Mouse (Mus musculus) midbrain, embryonic 15.5 days (tissue): ENCODE results near the gene Mettl14. TPM values are rescaled to one million over a fixed set of nuclear protein-coding genes. Genes with fewer than 3 reads are reported as not detected.
A peak's percentile ranks its signal among the peaks of the same experiment; 100 is the strongest.

ENCODE experiments used
- ATAC-seq: fragments of 200-750 bp; cut with Nextera tagmentation; replicated peaks from 2 replicates; pipeline ENCODE4 v1.8.0; 2017; ENCODE audit warnings: moderate TSS enrichment
- H3K27ac ChIP-seq: fragments of 300-500 bp; sonication (generic); 2 replicates; pipeline ENCODE4 v1.5.1; 2015; ENCODE audit warnings: mild to moderate bottlenecking, inconsistent platforms
- H3K27me3 ChIP-seq: fragments of 300-500 bp; sonication (generic); replicated peaks from 2 replicates; pipeline ENCODE4 v1.6.1; 2015; ENCODE audit warnings: inconsistent platforms
- H3K36me3 ChIP-seq: fragments of 300-500 bp; sonication (generic); replicated peaks from 2 replicates; pipeline ENCODE4 v1.6.1; 2015; ENCODE audit warnings: inconsistent platforms
- H3K4me1 ChIP-seq: fragments of 300-500 bp; sonication (generic); 2 replicates; pipeline ENCODE4 v1.6.1; 2015; ENCODE audit warnings: inconsistent platforms
- H3K4me2 ChIP-seq: fragments of 300-500 bp; sonication (generic); 2 replicates; pipeline ENCODE4 v1.6.1; 2015; ENCODE audit warnings: inconsistent platforms, mild to moderate bottlenecking, moderate library complexity
- H3K4me3 ChIP-seq: fragments of 300-500 bp; sonication (generic); 2 replicates; pipeline ENCODE4 v1.5.1; 2015; ENCODE audit warnings: mild to moderate bottlenecking, inconsistent platforms
- H3K9ac ChIP-seq: fragments of 300-500 bp; sonication (generic); 2 replicates; pipeline ENCODE4 v1.6.1; 2015; ENCODE audit warnings: mild to moderate bottlenecking, inconsistent platforms
- H3K9me3 ChIP-seq: fragments of 300-500 bp; sonication (generic); 2 replicates; pipeline ENCODE4 v1.6.1; 2016; ENCODE audit warnings: inconsistent platforms
- WGBS: fragments of 180-500 bp; shearing (Covaris S2); methylation state at CpG from one replicate; pipeline ENCODE4 v1.1.7; 2015; ENCODE audit warnings: mixed read lengths; 5-methylcytosine and 5-hydroxymethylcytosine counted together
- polyA plus RNA-seq: library from polyadenylated mRNA; unstranded; fragments of >200 nt; fragmentation: Nextera tagmentation; extraction: Ambion mirVana; gene quantifications from 2 replicates; pipeline ENCODE4 v1.2.1, GENCODE M21; 2015

Gene Mettl14
- polyA plus RNA-seq, 1 experiment from 2014 or later, result 21.6 TPM

DNA sequence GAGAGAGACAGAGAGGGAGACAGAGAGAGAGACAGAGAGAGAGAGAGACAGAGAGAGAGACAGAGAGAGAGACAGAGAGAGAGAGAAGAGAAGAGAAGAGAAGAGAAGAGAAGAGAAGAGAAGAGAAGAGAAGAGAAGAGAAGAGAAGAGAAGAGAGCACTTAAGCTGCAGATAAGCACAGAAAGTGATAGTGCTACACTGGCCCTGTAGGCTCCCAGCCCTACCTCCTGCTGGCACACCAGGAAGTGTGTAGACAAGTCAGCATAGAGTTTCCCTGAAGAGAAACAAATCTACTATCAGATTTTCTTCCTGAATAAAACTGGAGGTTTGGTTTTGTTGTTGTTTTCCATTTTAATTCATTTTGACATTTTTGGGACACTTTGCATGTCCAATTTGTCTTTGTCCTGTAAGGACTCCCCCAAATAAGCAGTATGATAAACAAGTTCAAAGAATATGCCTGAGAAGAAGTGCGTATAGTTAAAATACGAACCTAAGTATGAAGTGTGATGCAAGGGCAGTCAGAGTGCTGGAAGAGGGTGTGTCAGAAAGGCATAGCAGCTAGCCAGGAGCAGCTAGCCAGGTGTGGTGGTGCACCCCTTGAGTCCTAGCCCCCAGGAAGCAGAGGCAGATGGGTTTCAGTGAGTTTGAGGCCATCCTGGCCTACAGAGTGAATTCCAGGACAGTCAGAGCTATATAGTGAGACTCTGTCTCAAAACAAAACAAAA, 53.4 kb downstream of the Mettl14 start:
- no peaks in the 10 kb centered on the region for H3K9me3 ChIP-seq
- no peaks in the 10 kb centered on the region for H3K27me3 ChIP-seq
- H3K27ac ChIP-seq, result no peak overlapping the region
- H3K4me1 ChIP-seq, result no peaks in the 10 kb centered on the region
- 94% methylated on average over 2 of the region's 2 CpGs for WGBS
- H3K9ac ChIP-seq, result no peak overlapping the region
- no peak for ATAC-seq
- H3K4me3 ChIP-seq, result no peak overlapping the region
- H3K4me2 ChIP-seq, result no peak overlapping the region
- no peaks in the 10 kb centered on the region for H3K36me3 ChIP-seq

GRCm38 (mm10) chr3:123330221-123330620, 55.7 kb downstream of the Mettl14 start:
- WGBS, result 86% methylated on average over 4 of the region's 4 CpGs
- no peak overlapping the region for H3K4me3 ChIP-seq
- H3K9me3 ChIP-seq, result no peaks in the 10 kb centered on the region
- no peaks in the 10 kb centered on the region for H3K36me3 ChIP-seq
- ATAC-seq, result no peak
- H3K4me2 ChIP-seq, result no peak overlapping the region
- no peaks in the 10 kb centered on the region for H3K27me3 ChIP-seq
- H3K4me1 ChIP-seq, result no peaks in the 10 kb centered on the region
- H3K9ac ChIP-seq, result no peak overlapping the region
- H3K27ac ChIP-seq, result no peak overlapping the region

DNA sequence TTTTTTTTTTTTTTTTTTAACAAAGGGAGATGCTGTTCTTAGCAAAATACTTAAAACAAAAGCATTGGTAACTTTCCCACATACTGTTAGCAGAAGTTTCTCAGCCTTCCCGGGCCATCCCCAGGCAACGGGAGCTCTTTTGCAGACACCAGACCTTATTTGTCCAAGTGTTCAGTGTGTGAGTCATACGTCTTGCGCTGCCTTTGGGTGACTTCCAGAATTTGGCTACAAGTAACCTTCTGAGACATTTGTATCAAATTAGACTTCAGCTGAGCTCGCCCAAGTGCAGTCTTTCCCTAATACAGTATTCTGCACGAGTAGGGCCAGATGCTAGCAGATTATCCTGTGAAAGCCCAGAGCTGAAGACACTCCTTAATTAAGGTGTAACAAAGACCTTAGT, 56.7 kb downstream of the Mettl14 start:
- Histone ChIP-seq H3K4me1 (no peaks in the 10 kb centered on the region), H3K9me3 (no peaks in the 10 kb centered on the region), H3K27ac (no peak overlapping the region), H3K36me3 (no peaks in the 10 kb centered on the region), H3K9ac (no peak overlapping the region), H3K4me2 (no peak overlapping the region), H3K4me3 (no peak overlapping the region), H3K27me3 (no peaks in the 10 kb centered on the region)
- ATAC-seq, result no peak
- WGBS, result 67% methylated on average over 6 of the region's 6 CpGs

GRCm38 (mm10) chr3:123324326-123324725, 61.6 kb downstream of the Mettl14 start:
- Histone ChIP-seq H3K27me3 (no peaks in the 10 kb centered on the region), H3K9ac (no peak overlapping the region), H3K9me3 (no peaks in the 10 kb centered on the region), H3K36me3 (no peaks in the 10 kb centered on the region), H3K4me1 (no peaks in the 10 kb centered on the region), H3K4me2 (no peak overlapping the region), H3K4me3 (no peak overlapping the region), H3K27ac (no peak overlapping the region)
- WGBS, result 78% methylated on average over 4 of the region's 4 CpGs
- no peak for ATAC-seq

GRCm38 (mm10) chr3:123322147-123322546, 63.8 kb downstream of the Mettl14 start:
- Histone ChIP-seq H3K9me3 (no peaks in the 10 kb centered on the region), H3K4me1 (no peaks in the 10 kb centered on the region)

DNA sequence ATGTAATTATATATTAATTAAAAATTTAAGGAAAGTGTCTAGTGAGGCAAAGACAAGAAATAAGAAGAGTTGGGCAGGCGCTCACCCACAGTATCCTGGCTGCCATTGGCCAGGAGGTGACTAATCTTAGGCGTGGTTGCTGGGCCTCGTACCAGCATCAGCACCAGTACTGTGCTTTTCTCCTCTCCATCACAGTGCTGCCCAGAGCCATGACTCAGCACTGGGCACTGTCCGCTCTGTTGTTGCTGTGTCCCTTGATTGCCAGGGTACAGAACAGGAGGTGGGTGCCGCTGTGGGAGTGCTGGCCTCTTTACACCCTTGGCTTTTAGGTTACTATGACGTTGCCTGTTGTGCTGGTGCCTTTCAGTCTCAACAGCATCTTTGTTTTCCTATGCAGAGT, 64.3 kb downstream of the Mettl14 start:
- Histone ChIP-seq H3K4me2 (no peak overlapping the region), H3K9me3 (no peaks in the 10 kb centered on the region), H3K27ac (no peak overlapping the region), H3K36me3 (no peaks in the 10 kb centered on the region), H3K9ac (no peak overlapping the region), H3K4me3 (no peak overlapping the region), H3K27me3 (no peaks in the 10 kb centered on the region), H3K4me1 (no peaks in the 10 kb centered on the region)
- ATAC-seq, result peak; percentile 66; the same call in 1 of the 2 replicates
- 84% methylated on average over 6 of the region's 6 CpGs for WGBS

More at GRCm38 (mm10) chr3:123322147-123322546, 63.8 kb downstream of the Mettl14 start:
- no peak overlapping the region for H3K27ac ChIP-seq
- H3K4me3 ChIP-seq, result no peak overlapping the region
- WGBS, result 33% methylated on average over 1 of the region's 1 CpGs
- no peak overlapping the region for H3K9ac ChIP-seq
- H3K27me3 ChIP-seq, result no peaks in the 10 kb centered on the region
- no peaks in the 10 kb centered on the region for H3K36me3 ChIP-seq
- peak; percentile 76 for ATAC-seq
- H3K4me2 ChIP-seq, result no peak overlapping the region

GRCm38 (mm10) chr3:123320341-123320740, 65.6 kb downstream of the Mettl14 start:
- 85% methylated on average over 9 of the region's 9 CpGs for WGBS
- ATAC-seq, result no peak
- H3K27me3 ChIP-seq, result no peaks in the 10 kb centered on the region
- H3K4me2 ChIP-seq, result no peak overlapping the region
- no peaks in the 10 kb centered on the region for H3K4me1 ChIP-seq
- no peaks in the 10 kb centered on the region for H3K36me3 ChIP-seq
- H3K9me3 ChIP-seq, result no peaks in the 10 kb centered on the region
- H3K9ac ChIP-seq, result no peak overlapping the region
- no peak overlapping the region for H3K4me3 ChIP-seq
- H3K27ac ChIP-seq, result no peak overlapping the region

Other genes starting within 250 kb of the Mettl14 start
- gene Synpo2, start 150.0 kb downstream of the Mettl14 start, polyA plus RNA-seq, result 1.4 and 1.7 TPM in 2 replicates
- gene Sec24d, start 118.7 kb downstream of the Mettl14 start, polyA plus RNA-seq, result 12.0 and 12.9 TPM in 2 replicates
- 12.1 and 13.0 TPM in 2 replicates for gene Prss12, start 60.8 kb upstream of the Mettl14 start, polyA plus RNA-seq